Mouse (Mus musculus) lung, embryonic 16.5 days (tissue): ENCODE data around the gene 3110070M22Rik. TPM values are rescaled to one million over a fixed set of nuclear protein-coding genes. Genes with fewer than 3 reads are reported as not detected.
"Not testable (repeated sequence)": the region's sequence is repeated elsewhere in the genome, so short reads cannot be mapped to it uniquely, and the experiment has no call there.

Experiments
- ATAC-seq: fragments of 200-750 bp; cut with Nextera tagmentation; 2 replicates; pipeline ENCODE4 v1.8.0; 2017; ENCODE audit warnings: low read depth, mild to moderate bottlenecking, moderate library complexity
- H3K27ac ChIP-seq: fragments of 300-500 bp; sonication (generic); 2 replicates; pipeline ENCODE4 v1.5.1; 2014; ENCODE audit warnings: mild to moderate bottlenecking, control low read depth, low read length
- H3K27me3 ChIP-seq: fragments of 300-500 bp; sonication (generic); 2 replicates; pipeline ENCODE4 v1.6.1; 2014; ENCODE audit warnings: low read depth, low read length, mixed read lengths; ENCODE audit not compliant: control insufficient read depth, insufficient read depth
- H3K36me3 ChIP-seq: fragments of 300-500 bp; sonication (generic); 2 replicates; pipeline ENCODE4 v1.6.1; 2014; ENCODE audit warnings: low read length; ENCODE audit not compliant: control insufficient read depth, insufficient read depth
- H3K4me1 ChIP-seq: fragments of 300-500 bp; sonication (generic); replicated peaks from 2 replicates; pipeline ENCODE4 v1.6.1; 2014; ENCODE audit warnings: low read length, mixed read lengths; ENCODE audit not compliant: control insufficient read depth, insufficient read depth
- H3K4me2 ChIP-seq: fragments of 300-500 bp; sonication (generic); 2 replicates; pipeline ENCODE4 v1.6.1; 2014; ENCODE audit warnings: low read depth, low read length, control low read depth
- H3K4me3 ChIP-seq: fragments of 300-500 bp; sonication (generic); 2 replicates; pipeline ENCODE4 v1.5.1; 2014; ENCODE audit warnings: mild to moderate bottlenecking, low read length, control low read depth
- H3K9ac ChIP-seq: fragments of 300-500 bp; sonication (generic); 2 replicates; pipeline ENCODE4 v1.6.1; 2014; ENCODE audit warnings: low read length, control low read depth
- H3K9me3 ChIP-seq: fragments of 300-500 bp; sonication (generic); 2 replicates; pipeline ENCODE4 v1.6.1; 2016; ENCODE audit warnings: low read length; ENCODE audit not compliant: control insufficient read depth
- WGBS: fragments of 180-500 bp; shearing (Covaris S2); extraction: QIAGEN DNeasy Blood & Tissue Kit; methylation state at CpG from one replicate; pipeline ENCODE4 v1.1.7; 2014; 5-methylcytosine and 5-hydroxymethylcytosine counted together
- polyA plus RNA-seq: library from polyadenylated mRNA; unstranded; fragments of >200 nt; fragmentation: Nextera tagmentation; extraction: Ambion mirVana; gene quantifications from 2 replicates; pipeline ENCODE4 v1.2.1, GENCODE M21; 2015

Gene 3110070M22Rik
- 0.75 and 1.6 TPM in 2 replicates for polyA plus RNA-seq

DNA sequence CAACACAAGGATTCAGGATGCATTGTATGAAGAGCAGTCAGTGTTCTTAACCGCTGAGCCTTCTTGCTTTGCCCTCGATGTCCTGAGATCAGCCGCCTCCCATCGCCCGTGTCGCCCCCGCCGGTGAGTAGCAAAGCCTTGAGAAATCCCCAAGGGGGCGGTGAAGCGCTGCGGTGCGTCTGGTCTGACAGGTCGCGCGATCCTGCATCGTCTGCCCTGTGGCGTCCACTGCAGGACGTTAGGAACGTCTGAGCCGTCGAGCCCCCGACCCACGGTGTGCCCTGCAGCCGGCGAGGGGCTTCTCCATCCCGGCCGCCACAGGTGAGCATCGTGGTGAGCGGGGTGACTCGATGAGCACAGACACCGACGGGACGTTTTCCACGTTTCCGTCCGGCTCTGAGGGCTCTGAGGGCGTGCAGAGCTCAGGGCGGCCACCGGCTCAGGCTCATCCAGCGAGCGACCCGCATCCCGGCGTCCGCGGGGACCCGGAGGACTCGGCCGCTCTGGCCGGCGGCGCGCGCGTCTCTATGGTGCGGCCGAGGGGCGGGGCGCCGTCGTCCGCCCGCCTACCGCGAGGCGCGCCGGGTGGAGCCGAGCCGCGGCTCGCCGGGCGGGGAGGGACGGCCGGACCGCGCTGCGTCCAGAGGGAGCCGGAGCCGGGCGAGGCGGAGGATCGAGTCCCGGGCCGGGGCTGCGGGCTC is at the start of gene 3110070M22Rik, which contains the start of gene Tmem267:
Gene 3110070M22Rik (minus strand): TSS at position 504 of the 701 bp plus-strand sequence.
Gene Tmem267 (plus strand): TSS at position 160 of the 701 bp plus-strand sequence.
- no peaks in the 10 kb centered on the region for H3K4me1 ChIP-seq
- H3K27me3 ChIP-seq: no peaks in the 10 kb centered on the region
- H3K27ac ChIP-seq: peak within 1 kb of the TSS; percentile 33; the same call in 1 of the 2 replicates
- no peak within 1 kb of the TSS for H3K4me3 ChIP-seq
- peak within 1 kb of the TSS; percentile 44 for H3K4me2 ChIP-seq
- peak within 1 kb of the TSS; percentile 60 for H3K9ac ChIP-seq
- peaks cover 5% of the 10 kb centered on the region for H3K9me3 ChIP-seq
- ATAC-seq: no peak
- 79% methylated on average over 87 of the region's 87 CpGs for WGBS
- H3K36me3 ChIP-seq: peaks cover 25% of the 10 kb centered on the region

DNA sequence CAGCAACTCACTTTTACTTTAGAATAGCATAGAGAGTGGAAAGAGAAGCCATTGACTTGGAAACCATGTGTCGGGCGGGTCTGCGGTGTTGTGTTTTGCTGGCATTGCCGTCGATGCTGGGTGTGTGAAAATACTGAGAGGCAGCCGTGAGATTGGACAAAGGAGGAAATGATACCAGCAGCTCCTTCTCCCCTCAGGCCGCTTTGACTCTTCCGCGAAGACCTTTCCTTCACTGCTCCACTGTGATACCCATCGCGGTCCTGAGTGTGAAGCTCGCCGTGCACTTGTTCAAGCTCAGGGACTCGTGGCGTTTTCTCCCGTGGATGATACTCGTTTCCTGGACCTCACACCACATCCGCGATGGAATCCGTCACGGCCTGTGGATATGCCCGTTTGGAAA is 6.8 kb upstream of the 3110070M22Rik start:
- not testable (repeated sequence) for H3K27me3 ChIP-seq, H3K36me3 ChIP-seq, H3K27ac ChIP-seq, H3K4me2 ChIP-seq, H3K9me3 ChIP-seq, H3K9ac ChIP-seq, H3K4me1 ChIP-seq, H3K4me3 ChIP-seq
- ATAC-seq: peak; percentile 24
- 94% methylated on average over 10 of the region's 22 CpGs for WGBS

DNA sequence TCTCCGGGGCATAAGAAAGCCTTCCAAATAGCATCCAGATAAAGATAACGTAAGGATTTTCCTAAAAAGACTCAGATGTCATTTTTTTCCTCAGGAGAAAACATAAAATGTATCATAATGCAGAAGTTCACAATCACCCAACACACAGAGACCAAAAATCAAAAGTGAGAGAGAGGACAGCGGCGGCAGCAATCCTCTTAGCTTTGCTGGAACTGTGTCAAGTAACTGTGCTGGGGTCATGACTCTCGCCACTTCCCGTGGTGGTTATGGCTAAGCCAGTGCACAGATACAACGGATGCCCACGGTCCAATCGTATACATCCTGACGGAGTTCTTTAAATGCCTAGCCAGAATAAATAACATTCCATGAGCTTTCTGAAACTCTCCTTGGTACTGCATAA is 3.9 kb upstream of the 3110070M22Rik start:
- peak; percentile 3; the same call in 1 of the 2 replicates for ATAC-seq

DNA sequence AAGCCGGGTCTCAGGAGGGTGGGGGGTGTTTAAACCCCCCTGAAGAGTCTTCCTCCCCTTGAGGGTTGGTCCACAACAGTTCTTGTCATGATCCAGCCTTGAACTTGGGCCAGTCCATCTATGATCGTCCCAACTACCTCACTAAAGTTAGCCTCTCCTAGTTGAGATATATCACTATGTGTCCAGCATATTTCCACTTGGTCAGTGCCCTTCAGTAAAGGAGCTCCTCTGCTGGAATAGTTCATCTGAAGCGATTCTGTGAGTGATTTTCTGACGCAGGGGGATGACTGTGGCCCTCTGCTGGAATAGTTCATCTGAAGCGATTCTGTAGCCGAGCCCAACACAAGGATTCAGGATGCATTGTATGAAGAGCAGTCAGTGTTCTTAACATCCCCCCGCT is 829 bp downstream of the 3110070M22Rik start:
- no peaks in the 10 kb centered on the region for H3K4me1 ChIP-seq
- H3K27ac ChIP-seq: no peak overlapping the region
- no peak overlapping the region for H3K9ac ChIP-seq
- 60% methylated on average over 7 of the region's 7 CpGs for WGBS
- no peaks in the 10 kb centered on the region for H3K27me3 ChIP-seq
- peaks cover 26% of the 10 kb centered on the region for H3K36me3 ChIP-seq
- peaks cover 5% of the 10 kb centered on the region for H3K9me3 ChIP-seq
- peak overlapping the region; percentile 44 for H3K4me2 ChIP-seq
- H3K4me3 ChIP-seq: no peak overlapping the region
- ATAC-seq: no peak

More for the DNA sequence above, 3.9 kb upstream of the 3110070M22Rik start:
- H3K36me3 ChIP-seq, H3K4me2 ChIP-seq, H3K27me3 ChIP-seq, H3K4me3 ChIP-seq, H3K9me3 ChIP-seq, H3K9ac ChIP-seq, H3K4me1 ChIP-seq, H3K27ac ChIP-seq: not testable (repeated sequence)
- WGBS: 89% methylated on average over 10 of the region's 10 CpGs

DNA sequence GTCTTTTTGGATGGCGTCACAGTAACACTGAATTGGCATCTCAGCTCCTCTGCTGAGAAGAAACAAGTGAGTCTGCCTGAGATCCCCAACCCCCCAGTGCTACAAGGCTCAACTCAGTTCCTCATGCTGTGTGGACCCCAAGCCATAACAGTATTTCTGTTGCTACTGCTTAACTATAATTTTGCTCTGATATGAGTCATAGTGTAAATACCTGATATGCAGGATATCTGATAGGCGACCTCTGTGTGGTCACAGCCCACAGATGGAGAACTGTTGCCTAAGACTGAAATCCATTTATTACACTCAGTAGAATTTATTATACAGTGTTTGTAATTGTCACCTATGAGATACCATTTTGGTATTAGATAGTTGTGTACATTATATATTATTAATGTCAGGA is 10.4 kb downstream of the 3110070M22Rik start:
- H3K4me3 ChIP-seq: no peak overlapping the region
- 83% methylated on average over 2 of the region's 2 CpGs for WGBS
- no peak overlapping the region for H3K9ac ChIP-seq
- no peak for ATAC-seq
- no peak overlapping the region for H3K4me2 ChIP-seq
- H3K4me1 ChIP-seq: no peaks in the 10 kb centered on the region
- H3K27ac ChIP-seq: no peak overlapping the region
- peaks cover 32% of the 10 kb centered on the region for H3K36me3 ChIP-seq
- no peaks in the 10 kb centered on the region for H3K27me3 ChIP-seq
- H3K9me3 ChIP-seq: no peaks in the 10 kb centered on the region

DNA sequence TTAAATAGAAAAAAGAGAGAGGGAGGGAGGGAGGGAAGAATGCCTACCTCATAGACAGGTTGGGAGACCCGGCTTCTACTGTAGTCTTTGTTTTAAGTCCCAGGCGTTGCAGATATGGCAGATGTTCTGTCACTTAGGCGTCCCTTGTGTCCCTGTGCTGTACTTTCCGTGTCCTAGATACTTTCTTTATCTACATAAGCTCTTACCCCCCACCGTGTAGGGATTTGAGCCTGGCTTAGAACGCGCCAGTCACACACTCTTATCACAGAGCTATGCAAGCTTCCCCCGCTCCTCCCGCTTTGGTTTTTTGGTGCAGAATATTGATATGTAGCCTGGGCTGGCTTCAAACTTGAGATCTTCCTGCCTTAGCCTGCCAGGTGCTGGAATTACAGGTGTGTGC is 11.6 kb downstream of the 3110070M22Rik start:
- WGBS: 84% methylated on average over 9 of the region's 9 CpGs
- Histone ChIP-seq H3K9ac (no peak overlapping the region), H3K4me3 (no peak overlapping the region), H3K4me1 (no peaks in the 10 kb centered on the region), H3K9me3 (no peaks in the 10 kb centered on the region), H3K27me3 (no peaks in the 10 kb centered on the region), H3K4me2 (no peak overlapping the region), H3K36me3 (peaks cover 32% of the 10 kb centered on the region), H3K27ac (no peak overlapping the region)
- no peak for ATAC-seq

DNA sequence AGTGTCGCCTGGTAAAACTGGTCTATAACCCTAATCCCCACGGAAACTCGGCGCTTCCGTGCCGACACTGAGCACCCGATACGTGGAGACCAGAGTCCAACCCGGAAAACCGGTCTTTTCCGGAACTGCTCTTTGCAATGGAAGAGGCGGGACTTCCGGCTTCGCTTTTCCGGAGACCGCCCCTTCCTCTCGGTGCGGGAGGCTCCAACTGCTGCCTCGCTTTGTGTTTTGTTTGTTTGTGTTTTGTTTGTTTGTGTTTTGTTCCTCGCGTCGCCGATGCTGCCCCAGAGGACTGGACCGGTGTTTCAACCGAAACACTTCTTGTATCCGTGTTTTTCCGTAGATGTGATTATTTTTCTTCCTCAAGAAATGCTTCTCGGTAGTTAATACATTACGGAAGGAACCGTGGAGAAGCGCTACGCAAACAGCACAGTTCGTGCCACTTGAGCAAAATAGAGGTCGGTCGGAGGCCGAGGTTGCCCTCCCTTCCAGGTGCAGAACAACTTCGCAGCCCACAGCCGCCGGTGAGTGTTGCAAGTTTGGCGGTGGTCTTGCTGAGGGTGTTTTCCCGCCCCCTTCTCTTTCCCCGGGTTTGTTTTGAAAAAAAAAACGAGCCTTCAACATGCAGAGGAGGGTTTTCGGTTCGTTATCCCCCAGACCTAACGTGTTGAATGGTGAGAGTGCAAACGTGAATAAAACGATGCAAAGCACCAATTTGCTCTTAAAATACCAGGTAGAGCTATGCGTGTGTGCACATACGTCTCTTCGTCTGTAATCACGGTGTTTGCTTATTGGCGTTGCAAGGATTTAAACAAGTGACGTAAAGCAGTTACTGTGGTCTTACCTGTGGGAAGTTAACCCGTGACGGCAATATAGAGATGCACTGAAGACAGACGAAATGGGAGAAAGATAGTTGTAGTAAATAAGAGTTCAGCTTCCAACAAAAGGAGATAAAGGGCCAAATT is 25.3 kb downstream of the 3110070M22Rik start, which contains the start of gene 4833420G17Rik:
Gene 4833420G17Rik (plus strand): TSS at position 173 of the 965 bp plus-strand sequence.
- Histone ChIP-seq H3K27me3 (no peaks in the 10 kb centered on the region), H3K4me3 (peak within 1 kb of the TSS; percentile 69), H3K36me3 (peaks cover 24% of the 10 kb centered on the region), H3K27ac (peak within 1 kb of the TSS; percentile 71), H3K4me2 (peak within 1 kb of the TSS; percentile 84), H3K9ac (peak within 1 kb of the TSS; percentile 81), H3K4me1 (peaks cover 11% of the 10 kb centered on the region), H3K9me3 (no peaks in the 10 kb centered on the region)
- ATAC-seq: peak; percentile 97
- 8% methylated on average over 57 of the region's 57 CpGs for WGBS

DNA sequence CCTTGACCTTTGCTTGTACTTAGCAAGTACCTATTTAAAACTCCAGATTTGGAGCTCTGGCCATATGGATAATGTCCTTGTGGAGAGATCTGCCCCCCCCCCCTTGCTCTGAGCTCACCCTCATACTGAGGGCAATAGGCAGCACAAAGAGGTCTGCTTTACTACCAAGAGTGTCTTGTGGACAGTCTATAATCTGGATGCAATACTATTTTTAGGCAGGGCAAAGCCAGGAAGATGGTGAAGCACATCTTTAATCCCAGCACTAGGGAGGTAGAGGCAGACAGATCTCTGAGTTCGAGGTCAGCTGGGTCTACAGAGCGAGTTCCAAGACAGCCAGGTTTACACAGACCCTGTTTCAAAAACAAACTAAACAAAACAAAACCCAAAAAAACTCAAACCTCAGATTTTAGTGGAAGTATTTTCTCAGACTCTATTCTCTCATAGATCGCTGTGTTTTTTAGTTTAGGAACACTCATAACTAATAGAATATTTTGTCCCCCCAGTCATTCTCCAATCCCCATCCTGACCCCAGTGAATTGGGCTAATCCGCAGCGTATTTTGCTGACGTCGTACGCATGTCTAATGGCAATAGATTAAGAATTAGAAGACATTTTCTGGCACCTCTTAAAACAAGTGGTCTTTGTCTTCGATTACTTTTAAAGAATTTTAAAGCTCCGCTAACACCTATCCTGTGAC is 26.1 kb downstream of the 3110070M22Rik start:
- H3K4me3 ChIP-seq: peak overlapping the region; percentile 69
- H3K9ac ChIP-seq: peak overlapping the region; percentile 81
- H3K27me3 ChIP-seq: no peaks in the 10 kb centered on the region
- H3K27ac ChIP-seq: peak overlapping the region; percentile 71
- peaks cover 19% of the 10 kb centered on the region for H3K36me3 ChIP-seq
- peak; percentile 67 for ATAC-seq
- WGBS: 17% methylated on average over 10 of the region's 10 CpGs
- H3K9me3 ChIP-seq: no peaks in the 10 kb centered on the region
- peak overlapping the region; percentile 57 for H3K4me2 ChIP-seq
- peaks cover 11% of the 10 kb centered on the region for H3K4me1 ChIP-seq
